Comparison of ENCODE assay signal across 8 mouse cellular contexts in genomic region chr17:46889450-46890084, GRCm38 (mm10). TPM values are rescaled to one million over a fixed set of nuclear protein-coding genes. Genes with fewer than 3 reads are reported as not detected.
DNase-seq lines count a peak whose midpoint lies in the region; ATAC-seq lines count a peak whose summit lies in the region.

No protein-coding gene starts in this region.

- peak overlapping the region; percentile 91 for H3K27ac ChIP-seq in forebrain, embryonic 11.5 days (ENCODE audit: low read depth, low read length)
- peak overlapping the region; percentile 95 for H3K27ac ChIP-seq in heart, embryonic 15.5 days
- peak overlapping the region; percentile 89 for H3K27ac ChIP-seq in liver, embryonic 15.5 days (replicated peaks)
- peak overlapping the region; percentile 90 for H3K27ac ChIP-seq in neural tube, embryonic 11.5 days (ENCODE audit: low read depth, low read length)
- H3K27ac ChIP-seq in stomach, embryonic 16.5 days (ENCODE audit: low read length), result peak overlapping the region; percentile 98

- H3K4me3 ChIP-seq in forebrain, embryonic 11.5 days (ENCODE audit: low read depth, low read length), result peak overlapping the region; percentile 65
- peak overlapping the region; percentile 62 for H3K4me3 ChIP-seq in heart, embryonic 15.5 days
- H3K4me3 ChIP-seq in liver, embryonic 15.5 days (replicated peaks), result peak overlapping the region; percentile 91
- H3K4me3 ChIP-seq in neural tube, embryonic 11.5 days (ENCODE audit: low read depth, low read length), result peak overlapping the region; percentile 94
- H3K4me3 ChIP-seq in stomach, embryonic 16.5 days (replicated peaks; ENCODE audit: low read length), result peak overlapping the region; percentile 59

- H3K27me3 ChIP-seq in forebrain, embryonic 11.5 days (ENCODE audit: control insufficient read depth, insufficient read depth, low read length), result no peaks in the 10 kb centered on the region
- H3K27me3 ChIP-seq in heart, embryonic 15.5 days, result no peaks in the 10 kb centered on the region
- no peaks in the 10 kb centered on the region for H3K27me3 ChIP-seq in liver, embryonic 15.5 days
- H3K27me3 ChIP-seq in neural tube, embryonic 11.5 days (ENCODE audit: control insufficient read depth, insufficient read depth, low read length), result no peaks in the 10 kb centered on the region
- no peaks in the 10 kb centered on the region for H3K27me3 ChIP-seq in stomach, embryonic 16.5 days (ENCODE audit: control insufficient read depth, insufficient read depth, low read length)

- no peaks in the 10 kb centered on the region for H3K9me3 ChIP-seq in forebrain, embryonic 11.5 days (ENCODE audit: control insufficient read depth, low read length)
- H3K9me3 ChIP-seq in heart, embryonic 15.5 days (replicated peaks), result no peaks in the 10 kb centered on the region
- no peaks in the 10 kb centered on the region for H3K9me3 ChIP-seq in liver, embryonic 15.5 days (replicated peaks)
- no peaks in the 10 kb centered on the region for H3K9me3 ChIP-seq in neural tube, embryonic 11.5 days (ENCODE audit: control insufficient read depth, low read length)
- no peaks in the 10 kb centered on the region for H3K9me3 ChIP-seq in stomach, embryonic 16.5 days (replicated peaks; ENCODE audit: control insufficient read depth, low read length)

- no peaks in the 10 kb centered on the region for H3K36me3 ChIP-seq in forebrain, embryonic 11.5 days (ENCODE audit: control insufficient read depth, insufficient read depth, low read length)
- peaks cover 3% of the 10 kb centered on the region; the same call in 1 of the 2 replicates for H3K36me3 ChIP-seq in heart, embryonic 15.5 days
- H3K36me3 ChIP-seq in liver, embryonic 15.5 days (replicated peaks), result peaks cover 6% of the 10 kb centered on the region; the same call in 1 of the 2 replicates
- no peaks in the 10 kb centered on the region for H3K36me3 ChIP-seq in neural tube, embryonic 11.5 days (ENCODE audit: control insufficient read depth, insufficient read depth, low read length)
- no peaks in the 10 kb centered on the region; the same call in 1 of the 2 replicates for H3K36me3 ChIP-seq in stomach, embryonic 16.5 days (ENCODE audit: control insufficient read depth, insufficient read depth, low read length)

- peaks cover 16% of the 10 kb centered on the region for H3K4me1 ChIP-seq in forebrain, embryonic 11.5 days (replicated peaks; ENCODE audit: control insufficient read depth, insufficient read depth, low read length)
- H3K4me1 ChIP-seq in heart, embryonic 15.5 days (replicated peaks), result peaks cover 41% of the 10 kb centered on the region
- H3K4me1 ChIP-seq in liver, embryonic 15.5 days (replicated peaks), result peaks cover 80% of the 10 kb centered on the region
- H3K4me1 ChIP-seq in neural tube, embryonic 11.5 days (ENCODE audit: control insufficient read depth, insufficient read depth, low read length), result peaks cover 20% of the 10 kb centered on the region
- peaks cover 28% of the 10 kb centered on the region for H3K4me1 ChIP-seq in stomach, embryonic 16.5 days (ENCODE audit: control insufficient read depth, insufficient read depth, low read length)

- peak; percentile 11 for ATAC-seq in CD4-positive, CD25-positive, alpha-beta regulatory T cell, adult 4 months
- ATAC-seq in forebrain, embryonic 11.5 days (replicated peaks; ENCODE audit: low FRiP score), result peak; percentile 68
- ATAC-seq in heart, embryonic 15.5 days (replicated peaks; ENCODE audit: insufficient number of reproducible peaks, insufficient read depth, low FRiP score, low read depth), result peak; percentile 29
- peak; percentile 10; the same call in 1 of the 2 replicates for ATAC-seq in liver, embryonic 15.5 days (ENCODE audit: insufficient read depth)
- peak; percentile 67 for ATAC-seq in neural tube, embryonic 11.5 days (ENCODE audit: insufficient read depth, low FRiP score, low TSS enrichment)
- peak; percentile 59 for ATAC-seq in stomach, embryonic 16.5 days (ENCODE audit: insufficient read depth, low FRiP score)

- under 1% methylated on average over 44 of the region's 44 CpGs for WGBS in forebrain, embryonic 11.5 days
- WGBS in heart, embryonic 15.5 days, result under 1% methylated on average over 44 of the region's 44 CpGs
- under 1% methylated on average over 44 of the region's 44 CpGs for WGBS in liver, embryonic 15.5 days (ENCODE audit: insufficient replicate concordance)
- WGBS in neural tube, embryonic 11.5 days, result 0% methylated on average over 43 of the region's 44 CpGs
- under 1% methylated on average over 44 of the region's 44 CpGs for WGBS in stomach, embryonic 16.5 days

- H3K9ac ChIP-seq in forebrain, embryonic 11.5 days (ENCODE audit: low read length), result peak overlapping the region; percentile 72
- peak overlapping the region; percentile 79 for H3K9ac ChIP-seq in heart, embryonic 15.5 days
- H3K9ac ChIP-seq in liver, embryonic 15.5 days, result peak overlapping the region; percentile 74
- peak overlapping the region; percentile 66 for H3K9ac ChIP-seq in neural tube, embryonic 11.5 days (ENCODE audit: low read length)
- peak overlapping the region; percentile 89 for H3K9ac ChIP-seq in stomach, embryonic 16.5 days (ENCODE audit: low read length)

- peak overlapping the region; percentile 98 for H3K4me2 ChIP-seq in forebrain, embryonic 11.5 days (ENCODE audit: low read depth, low read length, severe bottlenecking)
- H3K4me2 ChIP-seq in heart, embryonic 15.5 days, result peak overlapping the region; percentile 92
- H3K4me2 ChIP-seq in liver, embryonic 15.5 days, result peak overlapping the region; percentile 99
- H3K4me2 ChIP-seq in neural tube, embryonic 11.5 days (ENCODE audit: low read depth), result peak overlapping the region; percentile 93
- H3K4me2 ChIP-seq in stomach, embryonic 16.5 days (ENCODE audit: low read depth, low read length), result peak overlapping the region; percentile 87

- DNase-seq in c-Kit-positive CD71-positive TER-119-positive erythroid progenitor cells, embryonic 14.5 days (ENCODE audit: low spot score), result peak; percentile 47
- peak; percentile 83 for DNase-seq in forebrain, embryonic 11.5 days (ENCODE audit: low spot score)
- DNase-seq in kidney, postnatal 25 days, result peak; percentile 88 to 93
- peak; percentile 75 for DNase-seq in neural tube, embryonic 11.5 days (ENCODE audit: low spot score)

RNA-seq across cellular contexts. Expression of gene Tbcc, which starts 0.9 kb away (rescaled TPM):
- 1 to 10 TPM; 8.4 to 9.1 TPM for polyA plus RNA-seq in CD4-positive, CD25-positive, alpha-beta regulatory T cell, adult 4 months (2017; shearing (Covaris generic))
- polyA plus RNA-seq in forebrain, embryonic 11.5 days (2014; fragmentation: Nextera tagmentation; extraction: Ambion mirVana), result 62.3 and 65.3 TPM in 2 replicates
- polyA plus RNA-seq in heart, embryonic 15.5 days (2015; fragmentation: Nextera tagmentation; extraction: Ambion mirVana), result 41.9 and 43.8 TPM in 2 replicates
- 20.9 and 23.2 TPM in 2 replicates for polyA plus RNA-seq in liver, embryonic 15.5 days (2015; fragmentation: Nextera tagmentation; extraction: Ambion mirVana)
- 74.8 and 79.0 TPM in 2 replicates for polyA plus RNA-seq in neural tube, embryonic 11.5 days (2014; fragmentation: Nextera tagmentation; extraction: Ambion mirVana)
- 25.8 and 34.8 TPM in 2 replicates for polyA plus RNA-seq in stomach, embryonic 16.5 days (2015; fragmentation: Nextera tagmentation; extraction: Ambion mirVana)

RNA-seq across cellular contexts. Expression of gene Prph2, which starts 20.7 kb away (rescaled TPM):
- polyA plus RNA-seq in CD4-positive, CD25-positive, alpha-beta regulatory T cell, adult 4 months (2017; shearing (Covaris generic)), result not detected
- not detected in 2 replicates for polyA plus RNA-seq in forebrain, embryonic 11.5 days (2014; fragmentation: Nextera tagmentation; extraction: Ambion mirVana)
- not detected in 2 replicates for polyA plus RNA-seq in heart, embryonic 15.5 days (2015; fragmentation: Nextera tagmentation; extraction: Ambion mirVana)
- polyA plus RNA-seq in liver, embryonic 15.5 days (2015; fragmentation: Nextera tagmentation; extraction: Ambion mirVana), result not detected in 2 replicates
- polyA plus RNA-seq in neural tube, embryonic 11.5 days (2014; fragmentation: Nextera tagmentation; extraction: Ambion mirVana), result not detected in 2 replicates
- not detected in 2 replicates for polyA plus RNA-seq in stomach, embryonic 16.5 days (2015; fragmentation: Nextera tagmentation; extraction: Ambion mirVana)

RNA-seq across cellular contexts. Expression of gene Bicral, which starts 31.3 kb away (rescaled TPM):
- polyA plus RNA-seq in CD4-positive, CD25-positive, alpha-beta regulatory T cell, adult 4 months (2017; shearing (Covaris generic)), result 10 to 100 TPM; 10.8 to 11.9 TPM
- polyA plus RNA-seq in forebrain, embryonic 11.5 days (2014; fragmentation: Nextera tagmentation; extraction: Ambion mirVana), result 6.8 and 7.2 TPM in 2 replicates
- 3.2 and 3.9 TPM in 2 replicates for polyA plus RNA-seq in heart, embryonic 15.5 days (2015; fragmentation: Nextera tagmentation; extraction: Ambion mirVana)
- 2.6 and 2.9 TPM in 2 replicates for polyA plus RNA-seq in liver, embryonic 15.5 days (2015; fragmentation: Nextera tagmentation; extraction: Ambion mirVana)
- polyA plus RNA-seq in neural tube, embryonic 11.5 days (2014; fragmentation: Nextera tagmentation; extraction: Ambion mirVana), result 6.7 and 8.4 TPM in 2 replicates
- polyA plus RNA-seq in stomach, embryonic 16.5 days (2015; fragmentation: Nextera tagmentation; extraction: Ambion mirVana), result 3.4 and 4.0 TPM in 2 replicates

Comparison
In these comparisons a context has a peak if more than half of its experiments do, and no peak if none do; other contexts are left out.
1. Peak in every context shown above with its lines: DNase-seq, ATAC-seq, H3K4me3 ChIP-seq and H3K27ac ChIP-seq.
2. ATAC-seq: peak in every context shown above with its lines; median percentile 68 in forebrain, embryonic 11.5 days; 67 in neural tube, embryonic 11.5 days; 59 in stomach, embryonic 16.5 days; 29 in heart, embryonic 15.5 days; 11 in CD4-positive, CD25-positive, alpha-beta regulatory T cell, adult 4 months; 10 in liver, embryonic 15.5 days.